Mouse (Mus musculus) stomach, embryonic 14.5 days (tissue): ENCODE measurements around the gene Ccnd1. TPM values are rescaled to one million over a fixed set of nuclear protein-coding genes. Genes with fewer than 3 reads are reported as not detected.
A peak's percentile ranks its signal among the peaks of the same experiment; 100 is the strongest.

Source experiments
- ATAC-seq: fragments of 200-750 bp; cut with Nextera tagmentation; 2 replicates; pipeline ENCODE4 v1.8.0; 2017; ENCODE audit warnings: low read depth, moderate TSS enrichment; ENCODE audit not compliant: insufficient number of reproducible peaks, insufficient read depth, low FRiP score
- H3K27ac ChIP-seq: fragments of 300-500 bp; sonication (generic); 2 replicates; pipeline ENCODE4 v1.5.1; 2014; ENCODE audit warnings: mild to moderate bottlenecking, low read length, moderate library complexity, mixed read lengths
- H3K27me3 ChIP-seq: fragments of 300-500 bp; sonication (generic); 2 replicates; pipeline ENCODE4 v1.6.1; 2014; ENCODE audit warnings: low read length, control low read depth, mixed read lengths; ENCODE audit not compliant: control insufficient read depth, insufficient read depth
- H3K36me3 ChIP-seq: fragments of 300-500 bp; sonication (generic); 2 replicates; pipeline ENCODE4 v1.6.1; 2014; ENCODE audit warnings: mild to moderate bottlenecking, control low read depth, low read length, moderate library complexity, mixed read lengths; ENCODE audit not compliant: control insufficient read depth, insufficient read depth
- H3K4me1 ChIP-seq: fragments of 300-500 bp; sonication (generic); 2 replicates; pipeline ENCODE4 v1.6.1; 2014; ENCODE audit warnings: low read length, control low read depth, mixed read lengths; ENCODE audit not compliant: control insufficient read depth, insufficient read depth
- H3K4me2 ChIP-seq: fragments of 300-500 bp; sonication (generic); replicated peaks from 2 replicates; pipeline ENCODE4 v1.6.1; 2014; ENCODE audit warnings: low read depth, low read length, control low read depth
- H3K4me3 ChIP-seq: fragments of 300-500 bp; sonication (generic); 2 replicates; pipeline ENCODE4 v1.5.1; 2014; ENCODE audit warnings: low read depth, low read length, control low read depth
- H3K9ac ChIP-seq: fragments of 300-500 bp; sonication (generic); replicated peaks from 2 replicates; pipeline ENCODE4 v1.6.1; 2014; ENCODE audit warnings: low read depth, mild to moderate bottlenecking, control low read depth, low read length, moderate library complexity, mixed read lengths
- H3K9me3 ChIP-seq: fragments of 300-500 bp; sonication (generic); 2 replicates; pipeline ENCODE4 v1.6.1; 2016; ENCODE audit warnings: low read depth, low read length, control low read depth; ENCODE audit not compliant: control insufficient read depth
- WGBS: fragments of 180-500 bp; shearing (Covaris S2); extraction: QIAGEN DNeasy Blood & Tissue Kit; methylation state at CpG from one replicate; pipeline ENCODE4 v1.1.7; 2014; 5-methylcytosine and 5-hydroxymethylcytosine counted together
- polyA plus RNA-seq: library from polyadenylated mRNA; unstranded; fragments of >200 nt; fragmentation: Nextera tagmentation; extraction: Ambion mirVana; gene quantifications from 2 replicates; pipeline ENCODE4 v1.2.1, GENCODE M21; 2014

Ccnd1 gene
- polyA plus RNA-seq, 1 experiment from 2014 or later = 82.9 TPM

- H3K27ac ChIP-seq = no peak overlapping the region
- H3K4me1 ChIP-seq = no peaks in the 10 kb centered on the region
- no peaks in the 10 kb centered on the region for H3K36me3 ChIP-seq
- 42% methylated on average over 2 of the region's 2 CpGs for WGBS
- H3K27me3 ChIP-seq = no peaks in the 10 kb centered on the region
- H3K4me2 ChIP-seq = no peak overlapping the region
- no peak for ATAC-seq
- no peaks in the 10 kb centered on the region for H3K9me3 ChIP-seq
- H3K4me3 ChIP-seq = no peak overlapping the region
- H3K9ac ChIP-seq = no peak overlapping the region
Observed at GRCm38 (mm10) chr7:144971769-144972168, 32.0 kb upstream of the Ccnd1 start.

- Histone ChIP-seq H3K27ac (no peak overlapping the region), H3K4me1 (no peaks in the 10 kb centered on the region), H3K4me2 (no peak overlapping the region), H3K4me3 (no peak overlapping the region), H3K9ac (no peak overlapping the region), H3K9me3 (no peaks in the 10 kb centered on the region), H3K27me3 (no peaks in the 10 kb centered on the region), H3K36me3 (no peaks in the 10 kb centered on the region)
- WGBS = 65% methylated on average over 8 of the region's 8 CpGs
- 0 out of 2 replicates have a peak, but pooled peaks have one; percentile 46 for ATAC-seq
Observed at GRCm38 (mm10) chr7:144970997-144971768, 31.5 kb upstream of the Ccnd1 start.

- Histone ChIP-seq H3K4me2 (no peak overlapping the region), H3K9me3 (no peaks in the 10 kb centered on the region), H3K27me3 (no peaks in the 10 kb centered on the region), H3K27ac (no peak overlapping the region), H3K4me1 (no peaks in the 10 kb centered on the region), H3K36me3 (no peaks in the 10 kb centered on the region), H3K4me3 (no peak overlapping the region), H3K9ac (no peak overlapping the region)
- 76% methylated on average over 5 of the region's 5 CpGs for WGBS
- ATAC-seq = no peak
Observed at GRCm38 (mm10) chr7:144965893-144966292, 26.2 kb upstream of the Ccnd1 start.

GRCm38 (mm10) chr7:144964316-144964715 is 24.6 kb upstream of the Ccnd1 start:
- no peak overlapping the region for H3K4me3 ChIP-seq
- WGBS = 83% methylated on average over 4 of the region's 4 CpGs
- no peak overlapping the region for H3K4me2 ChIP-seq
- no peak overlapping the region for H3K27ac ChIP-seq
- no peak for ATAC-seq
- H3K4me1 ChIP-seq = no peaks in the 10 kb centered on the region
- H3K36me3 ChIP-seq = no peaks in the 10 kb centered on the region
- no peaks in the 10 kb centered on the region for H3K27me3 ChIP-seq
- H3K9me3 ChIP-seq = no peaks in the 10 kb centered on the region
- H3K9ac ChIP-seq = no peak overlapping the region

GRCm38 (mm10) chr7:144963911-144964310 is 24.2 kb upstream of the Ccnd1 start:
- ATAC-seq = no peak
- Histone ChIP-seq H3K4me2 (no peak overlapping the region), H3K9ac (no peak overlapping the region), H3K27me3 (no peaks in the 10 kb centered on the region), H3K4me3 (no peak overlapping the region), H3K36me3 (no peaks in the 10 kb centered on the region), H3K4me1 (no peaks in the 10 kb centered on the region), H3K9me3 (no peaks in the 10 kb centered on the region), H3K27ac (no peak overlapping the region)
- WGBS = 98% methylated on average over 1 of the region's 1 CpGs

GRCm38 (mm10) chr7:144958509-144959395 is 19.0 kb upstream of the Ccnd1 start:
- Histone ChIP-seq H3K27me3 (no peaks in the 10 kb centered on the region), H3K9me3 (no peaks in the 10 kb centered on the region), H3K27ac (no peak overlapping the region), H3K9ac (no peak overlapping the region), H3K4me2 (no peak overlapping the region), H3K4me3 (no peak overlapping the region), H3K36me3 (no peaks in the 10 kb centered on the region), H3K4me1 (0 out of 2 replicates have a peak, but pooled peaks cover 6% of the 10 kb centered on the region)
- WGBS = 45% methylated on average over 12 of the region's 12 CpGs
- ATAC-seq = no peak

- peak; percentile 47 for ATAC-seq
- Histone ChIP-seq H3K4me3 (peak overlapping the region; percentile 49), H3K9me3 (no peaks in the 10 kb centered on the region), H3K9ac (no peak overlapping the region; the same call in 1 of the 2 replicates), H3K4me1 (peaks cover 18% of the 10 kb centered on the region), H3K4me2 (peak overlapping the region; percentile 96), H3K27me3 (peaks cover 3% of the 10 kb centered on the region; the same call in 1 of the 2 replicates), H3K36me3 (no peaks in the 10 kb centered on the region), H3K27ac (no peak overlapping the region)
- under 1% methylated on average over 45 of the region's 45 CpGs for WGBS
Observed at GRCm38 (mm10) chr7:144943254-144943653, 3.5 kb upstream of the Ccnd1 start.

- Histone ChIP-seq H3K9ac (no peak overlapping the region; the same call in 1 of the 2 replicates), H3K9me3 (no peaks in the 10 kb centered on the region), H3K27me3 (peaks cover 3% of the 10 kb centered on the region; the same call in 1 of the 2 replicates), H3K4me3 (peak overlapping the region; percentile 49), H3K27ac (no peak overlapping the region), H3K4me2 (peak overlapping the region; percentile 96), H3K36me3 (no peaks in the 10 kb centered on the region), H3K4me1 (peaks cover 18% of the 10 kb centered on the region)
- under 1% methylated on average over 20 of the region's 20 CpGs for WGBS
- no peak for ATAC-seq
Observed at GRCm38 (mm10) chr7:144942744-144943135, 3.0 kb upstream of the Ccnd1 start.
